Mouse (Mus musculus) heart, adult 2 months (tissue): ENCODE data around the gene Skint8. TPM values are rescaled to one million over a fixed set of nuclear protein-coding genes. Genes with fewer than 3 reads are reported as not detected.
A peak's percentile ranks its signal among the peaks of the same experiment; 100 is the strongest.

Source experiments
- DNase-seq, 2 experiments: peaks; one replicate each; pipeline ENCODE4 v3.0.0; 2021
- H3K27ac ChIP-seq: fragments of 200-600 bp; 2 replicates; pipeline ENCODE4 v1.8.1; 2022
- H3K27me3 ChIP-seq: fragments of 200-500 bp; 2 replicates; pipeline ENCODE4 v1.6.1; 2012; ENCODE audit warnings: mild to moderate bottlenecking, low read length, inconsistent platforms, mixed read lengths; ENCODE audit not compliant: control insufficient read depth, insufficient read depth
- H3K36me3 ChIP-seq: fragments of 200-500 bp; 2 replicates; pipeline ENCODE4 v1.6.1; 2012; ENCODE audit warnings: low read length, inconsistent platforms; ENCODE audit not compliant: control insufficient read depth, insufficient read depth
- H3K4me1 ChIP-seq: fragments of 200-500 bp; 2 replicates; pipeline ENCODE4 v1.6.1; 2011; ENCODE audit warnings: low read length; ENCODE audit not compliant: control insufficient read depth, insufficient read depth
- H3K4me3 ChIP-seq: fragments of 200-600 bp; 2 replicates; pipeline ENCODE4 v1.8.1; 2022
- H3K79me2 ChIP-seq: fragments of 200-500 bp; replicated peaks from 2 replicates; pipeline ENCODE4 v1.6.1; 2012; ENCODE audit warnings: mild to moderate bottlenecking, inconsistent platforms, low read length, moderate library complexity, mixed read lengths; ENCODE audit not compliant: control insufficient read depth, insufficient read depth
- H3K9ac ChIP-seq: fragments of 200-500 bp; 2 replicates; pipeline ENCODE4 v1.6.1; 2012; ENCODE audit warnings: low read depth, mild to moderate bottlenecking, control low read depth, inconsistent platforms, low read length, mixed read lengths
- CTCF ChIP-seq: fragments of 200-600 bp; IDR thresholded peaks from 2 replicates; pipeline ENCODE4 v1.8.1; 2022; ENCODE audit warnings: antibody characterized with exemption, mild to moderate bottlenecking, moderate library complexity
- EP300 ChIP-seq: fragments of 200-500 bp; IDR thresholded peaks from 2 replicates; pipeline ENCODE4 v1.6.1; 2011; ENCODE audit warnings: low read depth, low read length, control low read depth; ENCODE audit not compliant: insufficient read depth
- POLR2A ChIP-seq: fragments of 200-500 bp; IDR thresholded peaks from 2 replicates; pipeline ENCODE4 v1.6.1; 2011; ENCODE audit warnings: mild to moderate bottlenecking, low read depth, low read length, control low read depth; ENCODE audit not compliant: insufficient read depth
- WGBS: fragments of 180-500 bp; shearing (Covaris S2); methylation state at CpG from one replicate; pipeline ENCODE4 v1.1.7; 2018; 5-methylcytosine and 5-hydroxymethylcytosine counted together
- intact Hi-C: fragments of 180-260 bp; cut with DNase I; formaldehyde crosslinking; loops from one replicate; pipeline ENCODE4 v1.15.1; 2025
- long read RNA-seq: library from polyadenylated mRNA; stranded (forward); transcript quantifications from one replicate; pipeline ENCODE4 v2.0.0, GENCODE M21; 2021
- polyA plus RNA-seq: library from polyadenylated mRNA; depleted of rRNA; stranded (reverse); fragments of >200 nt; gene quantifications from 2 replicates; pipeline ENCODE4 v1.2.3, GENCODE M21; 2012; rRNA removed
- total RNA-seq, 2 experiments: library from RNA; stranded (reverse); gene quantifications; 2 replicates each; pipeline ENCODE4 v1.2.3; 2021

Gene Skint8
- total RNA-seq (not detected), polyA plus RNA-seq (not detected in 2 replicates)
- long read RNA-seq = 0 reads

- TF ChIP-seq CTCF = no peak
- no peak for TF ChIP-seq POLR2A
- TF ChIP-seq EP300 = no peak
- intact Hi-C loops = no loop called here
- Histone ChIP-seq H3K4me1 (no peaks in the 10 kb centered on the region), H3K27ac (no peak within 1 kb of the TSS), H3K4me3 (no peak within 1 kb of the TSS), H3K9ac (no peak within 1 kb of the TSS), H3K27me3 (no peaks in the 10 kb centered on the region), H3K79me2 (no peaks in the 10 kb centered on the region), H3K36me3 (no peaks in the 10 kb centered on the region)
- WGBS = 60% methylated on average over 1 of the region's 1 CpGs
- DNase-seq = no peak
Observed at GRCm38 (mm10) chr4:111919092-111919491, at the start of gene Skint8. Gene Skint8, plus strand, starts transcription at chr4:111919392.

DNA sequence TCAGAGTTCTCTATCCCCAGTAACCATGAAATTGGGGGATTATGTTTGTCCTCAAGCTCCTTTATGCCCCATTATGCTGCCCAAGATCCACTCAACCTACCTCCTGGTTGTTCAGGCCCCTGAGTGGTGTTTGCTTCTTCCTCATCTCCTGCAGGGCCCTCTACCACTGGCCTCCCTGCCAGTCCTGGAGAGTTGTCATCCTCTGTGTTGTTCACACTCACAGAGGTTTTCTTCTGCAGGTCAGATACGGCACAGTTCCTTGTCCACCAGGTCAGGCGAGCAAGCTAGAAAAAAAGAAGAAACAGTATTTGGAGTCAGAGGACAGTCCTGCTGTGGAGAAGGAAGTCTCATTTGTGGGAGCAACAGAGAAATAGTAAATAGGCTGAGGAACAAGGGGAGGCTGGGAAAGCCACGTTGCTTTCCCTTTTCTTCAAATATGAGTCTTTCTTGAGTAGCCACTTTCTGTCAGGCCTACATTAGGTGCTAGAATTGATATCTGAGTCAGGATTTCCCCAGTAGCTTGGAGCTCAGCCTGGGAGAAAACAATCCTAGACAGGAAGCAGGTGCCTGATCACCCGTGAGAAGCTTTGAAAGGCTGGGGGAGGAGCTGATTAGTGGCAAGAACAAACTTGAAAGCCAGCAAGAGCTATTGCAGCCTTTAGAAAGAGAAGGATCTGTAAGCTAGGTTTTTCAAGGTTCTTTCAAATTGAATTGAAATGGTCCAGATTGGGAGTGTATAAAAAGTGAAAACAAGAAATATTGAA lies 38.9 kb upstream of the Skint8 start:
- DNase-seq = no peak
- Histone ChIP-seq H3K27me3 (no peaks in the 10 kb centered on the region), H3K36me3 (no peaks in the 10 kb centered on the region), H3K9ac (no peak overlapping the region), H3K4me1 (no peaks in the 10 kb centered on the region), H3K27ac (no peak overlapping the region), H3K79me2 (no peaks in the 10 kb centered on the region), H3K4me3 (no peak overlapping the region)
- intact Hi-C loops = no loop called here
- TF ChIP-seq POLR2A (no peak), CTCF (no peak), EP300 (no peak)
- WGBS = 34% methylated on average over 4 of the region's 4 CpGs

GRCm38 (mm10) chr4:111883543-111883942 lies 35.6 kb upstream of the Skint8 start:
- Histone ChIP-seq H3K36me3 (no peaks in the 10 kb centered on the region), H3K79me2 (no peaks in the 10 kb centered on the region), H3K4me3 (no peak overlapping the region), H3K4me1 (peaks cover 3% of the 10 kb centered on the region), H3K9ac (no peak overlapping the region), H3K27ac (no peak overlapping the region), H3K27me3 (no peaks in the 10 kb centered on the region)
- TF ChIP-seq CTCF = no peak
- TF ChIP-seq EP300 = no peak
- no peak for TF ChIP-seq POLR2A
- intact Hi-C loops = no loop called here
- DNase-seq = no peak
- 73% methylated on average over 12 of the region's 12 CpGs for WGBS

DNA sequence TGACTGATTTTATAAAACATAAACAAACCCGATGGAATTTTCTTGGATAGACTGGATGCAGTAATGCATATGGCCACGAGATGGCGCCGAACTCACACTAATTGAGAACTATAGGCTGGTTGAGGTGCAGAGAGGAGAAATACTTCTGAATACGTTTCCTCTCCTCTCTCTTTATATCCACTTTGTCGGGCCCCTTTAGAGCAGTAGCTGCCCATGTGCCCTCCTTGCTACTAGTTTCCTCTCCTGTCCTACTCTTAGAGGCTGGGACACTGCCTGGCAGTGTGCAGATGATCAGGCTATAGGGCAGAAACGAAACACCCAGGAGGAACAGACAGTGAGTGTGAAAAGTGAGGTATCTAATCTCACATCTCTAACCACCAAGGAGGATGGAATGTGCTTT lies 33.2 kb upstream of the Skint8 start:
- no peak overlapping the region for H3K27ac ChIP-seq
- H3K27me3 ChIP-seq = no peaks in the 10 kb centered on the region
- H3K79me2 ChIP-seq = no peaks in the 10 kb centered on the region
- TF ChIP-seq EP300 (no peak), CTCF (peak; percentile 85)
- H3K9ac ChIP-seq = peak overlapping the region; percentile 19; the same call in 1 of the 2 replicates
- peak; percentile 40 to 71 for DNase-seq
- H3K36me3 ChIP-seq = no peaks in the 10 kb centered on the region
- H3K4me3 ChIP-seq = peak overlapping the region; percentile 35
- WGBS = 3% methylated on average over 7 of the region's 7 CpGs
- intact Hi-C loops = no loop called here
- H3K4me1 ChIP-seq = peaks cover 3% of the 10 kb centered on the region

GRCm38 (mm10) chr4:111886607-111887006 lies 32.6 kb upstream of the Skint8 start:
- Histone ChIP-seq H3K4me1 (peaks cover 3% of the 10 kb centered on the region), H3K27me3 (no peaks in the 10 kb centered on the region), H3K9ac (no peak overlapping the region), H3K27ac (no peak overlapping the region), H3K36me3 (no peaks in the 10 kb centered on the region), H3K79me2 (no peaks in the 10 kb centered on the region), H3K4me3 (peak overlapping the region; percentile 35)
- TF ChIP-seq POLR2A (no peak), CTCF (peak; percentile 96)
- intact Hi-C loops = no loop called here
- WGBS = 14% methylated on average over 4 of the region's 4 CpGs
- DNase-seq = peak; percentile 49 to 78

- H3K27ac ChIP-seq = no peak overlapping the region
- intact Hi-C loops = no loop called here
Observed at GRCm38 (mm10) chr4:111892138-111892537, 27.1 kb upstream of the Skint8 start.

More at GRCm38 (mm10) chr4:111892138-111892537, 27.1 kb upstream of the Skint8 start:
- TF ChIP-seq POLR2A = no peak
- TF ChIP-seq CTCF = no peak
- TF ChIP-seq EP300 = no peak
- H3K27me3 ChIP-seq = no peaks in the 10 kb centered on the region
- no peaks in the 10 kb centered on the region for H3K79me2 ChIP-seq
- no peak overlapping the region for H3K9ac ChIP-seq
- H3K4me1 ChIP-seq = no peaks in the 10 kb centered on the region
- DNase-seq = no peak
- no peak overlapping the region for H3K4me3 ChIP-seq
- H3K36me3 ChIP-seq = no peaks in the 10 kb centered on the region
